Mouse (Mus musculus): Measurements from ENCODE around the gene F2.

GRCm38 (mm10) chr2:91649152-91649551 is 12.9 kb upstream of the F2 start:
- TF ChIP-seq CTCF (IDR thresholded peaks at IDR 0.05; ENCODE audit: low read depth, low read length) (no peak), EP300 (IDR thresholded peaks at IDR 0.05; ENCODE audit: insufficient read depth, low read depth, low read length) (no peak), POLR2A (IDR thresholded peaks at IDR 0.05; ENCODE audit: insufficient read depth, low read length) (no peak)
